Mouse (Mus musculus): ENCODE data around the gene Rps18.
A peak's percentile ranks its signal among the peaks of the same experiment; 100 is the strongest.

Gene Rps18

GRCm38 (mm10) chr17:33920282-33921097 is 35.3 kb downstream of the Rps18 start:
- no peak for DNase-seq (ENCODE audit: low spot score)

- no peak for DNase-seq (ENCODE audit: low spot score)
These were observed 36.2 kb downstream of the Rps18 start for GRCm38 (mm10) chr17:33919351-33920281.

GRCm38 (mm10) chr17:33918293-33919203 is 37.3 kb downstream of the Rps18 start:
- no peak for DNase-seq (ENCODE audit: low spot score)

GRCm38 (mm10) chr17:33917656-33918292 is 38.0 kb downstream of the Rps18 start:
- no peak for DNase-seq (ENCODE audit: low spot score)

GRCm38 (mm10) chr17:33916847-33917655 is 38.8 kb downstream of the Rps18 start:
- DNase-seq (ENCODE audit: low spot score), result no peak

DNA sequence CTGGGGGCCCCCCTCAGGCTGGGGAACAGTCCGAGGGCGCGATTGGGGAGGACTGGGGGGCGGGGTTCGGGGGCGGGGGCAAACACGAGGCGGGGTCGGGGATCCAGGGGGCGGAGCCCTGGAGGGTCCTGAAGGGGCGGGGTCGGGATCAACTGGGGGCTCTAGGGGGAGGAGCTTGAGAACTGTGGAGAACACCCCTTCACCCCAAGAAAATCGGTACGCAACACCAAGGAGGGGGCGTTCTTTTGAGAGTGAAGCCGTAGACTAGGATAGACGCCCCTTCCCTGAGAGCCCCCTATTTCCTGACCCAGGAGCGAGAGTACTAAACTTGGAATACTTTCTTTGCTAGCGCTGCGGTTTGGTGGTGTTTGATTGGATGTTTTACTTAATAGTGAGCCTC is 39.5 kb downstream of the Rps18 start:
- no peak for DNase-seq (ENCODE audit: low spot score)

DNA sequence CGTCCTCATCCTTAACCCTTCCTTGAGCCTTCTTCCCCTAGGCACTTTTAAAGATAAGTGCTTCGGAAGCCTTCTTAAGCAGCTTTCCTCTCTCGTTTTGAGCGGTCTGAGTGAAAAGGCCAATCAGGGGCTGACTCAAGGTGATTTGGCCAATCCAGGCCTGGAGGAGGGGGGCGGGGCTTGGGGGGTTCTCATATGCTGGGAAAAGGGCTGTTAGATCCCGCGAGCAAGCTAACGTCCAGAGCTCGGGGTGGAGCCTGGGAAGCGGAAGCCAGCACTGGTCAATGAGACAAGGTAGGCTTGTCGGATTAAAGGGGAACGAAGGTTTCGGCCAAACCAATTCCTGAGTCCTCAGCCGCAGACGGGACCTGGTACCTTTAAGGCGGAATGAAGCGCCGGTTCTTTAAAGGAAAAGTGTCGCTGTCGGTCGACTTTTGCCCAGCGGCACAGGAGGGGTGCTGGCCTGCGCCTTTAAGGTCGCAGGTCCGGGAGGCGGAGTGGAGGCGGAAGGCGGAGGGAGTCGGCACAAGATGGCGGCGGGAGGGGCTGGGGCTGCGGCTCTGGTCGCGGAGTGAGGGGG is 40.0 kb downstream of the Rps18 start, which contains the start of the genes Tapbp and Zbtb22:
TSS of gene Tapbp (plus strand) at position 229 of the 580 bp plus-strand sequence.
TSS of gene Zbtb22 (plus strand) at position 234 of the 580 bp plus-strand sequence.
- peak; percentile 81 for DNase-seq (ENCODE audit: low spot score)

GRCm38 (mm10) chr17:33914969-33915391 is 40.8 kb downstream of the Rps18 start:
- no peak for DNase-seq (ENCODE audit: low spot score)

- no peak for DNase-seq (ENCODE audit: low spot score)
These were observed 41.9 kb downstream of the Rps18 start for GRCm38 (mm10) chr17:33913905-33914304.

DNA sequence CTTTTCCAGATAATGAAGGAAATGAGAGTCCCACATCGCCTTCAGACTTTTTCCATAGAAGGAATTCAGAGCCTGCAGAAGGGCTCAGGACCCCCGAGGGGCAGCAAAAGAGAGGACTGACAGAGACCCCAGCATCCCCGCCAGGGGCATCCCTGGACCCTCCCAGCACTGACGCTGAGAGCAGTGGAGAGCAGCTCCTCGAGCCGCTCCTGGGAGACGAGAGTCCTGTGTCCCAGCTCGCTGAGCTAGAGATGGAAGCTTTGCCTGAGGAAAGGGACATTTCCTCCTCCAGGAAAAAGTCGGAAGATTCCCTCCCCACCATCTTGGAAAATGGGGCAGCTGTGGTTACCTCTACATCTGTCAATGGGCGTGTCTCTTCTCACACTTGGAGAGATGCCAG is 42.5 kb downstream of the Rps18 start:
- no peak for DNase-seq (ENCODE audit: low spot score)

- no peak for DNase-seq (ENCODE audit: low spot score)
These were observed 43.9 kb downstream of the Rps18 start for GRCm38 (mm10) chr17:33911813-33912414.

DNA sequence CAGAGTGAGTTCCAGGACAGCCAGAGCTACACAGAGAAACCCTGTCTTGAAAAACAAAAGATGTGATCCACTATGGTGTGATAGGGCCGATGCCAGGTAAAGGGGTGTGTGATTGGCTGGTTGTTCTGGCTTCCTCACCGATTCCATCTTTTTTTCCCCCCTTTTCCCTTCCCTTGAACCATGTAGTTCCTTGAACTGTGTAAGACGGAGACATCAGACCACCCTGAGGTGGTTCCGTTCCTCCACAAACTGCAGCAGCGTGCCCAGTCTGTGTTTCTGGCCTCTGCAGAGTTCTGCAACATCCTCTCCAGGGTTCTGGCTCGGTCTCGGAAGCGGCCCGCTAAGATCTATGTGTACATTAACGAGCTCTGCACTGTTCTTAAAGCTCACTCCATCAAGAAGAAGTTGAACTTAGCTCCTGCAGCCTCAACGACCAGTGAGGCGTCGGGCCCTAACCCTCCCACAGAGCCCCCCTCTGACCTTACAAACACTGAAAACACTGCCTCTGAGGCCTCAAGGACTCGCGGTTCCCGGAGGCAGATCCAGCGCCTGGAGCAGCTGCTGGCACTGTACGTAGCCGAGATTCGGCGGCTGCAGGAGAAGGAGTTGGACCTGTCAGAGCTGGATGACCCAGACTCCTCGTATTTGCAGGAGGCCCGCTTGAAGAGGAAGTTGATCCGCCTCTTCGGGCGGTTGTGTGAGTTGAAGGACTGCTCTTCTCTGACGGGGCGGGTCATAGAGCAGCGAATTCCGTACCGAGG is 44.6 kb downstream of the Rps18 start:
- no peak for DNase-seq (ENCODE audit: low spot score)

DNA sequence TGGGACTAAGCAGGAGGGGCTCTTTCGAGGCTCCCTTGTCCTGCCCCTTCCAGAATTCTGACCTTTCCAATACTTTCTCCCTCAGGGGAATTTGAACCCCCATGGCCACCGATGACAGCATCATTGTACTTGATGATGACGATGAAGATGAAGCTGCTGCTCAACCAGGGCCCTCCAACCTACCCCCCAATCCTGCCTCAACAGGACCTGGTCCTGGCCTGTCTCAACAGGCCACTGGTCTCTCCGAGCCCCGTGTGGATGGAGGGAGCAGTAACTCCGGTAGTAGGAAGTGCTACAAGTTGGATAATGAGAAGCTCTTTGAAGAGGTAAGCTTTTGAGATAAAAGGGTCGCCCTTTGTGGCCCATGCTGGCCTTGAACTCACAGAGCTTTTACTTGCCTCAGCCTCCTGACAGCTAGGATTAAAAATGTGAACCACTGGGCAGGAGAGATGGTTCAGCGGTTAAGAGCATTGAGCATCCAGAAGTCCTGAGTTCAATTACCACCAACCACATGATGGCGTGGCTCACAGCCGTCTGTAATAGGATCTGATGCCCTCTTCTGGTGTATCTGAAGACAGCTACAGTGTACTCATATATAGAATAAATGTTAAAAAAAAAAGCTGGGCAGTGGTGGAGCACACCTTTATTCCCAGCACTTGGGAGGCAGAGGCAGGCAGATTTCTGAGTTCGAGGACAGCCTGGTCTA is 45.3 kb downstream of the Rps18 start:
- no peak for DNase-seq (ENCODE audit: low spot score)

DNA sequence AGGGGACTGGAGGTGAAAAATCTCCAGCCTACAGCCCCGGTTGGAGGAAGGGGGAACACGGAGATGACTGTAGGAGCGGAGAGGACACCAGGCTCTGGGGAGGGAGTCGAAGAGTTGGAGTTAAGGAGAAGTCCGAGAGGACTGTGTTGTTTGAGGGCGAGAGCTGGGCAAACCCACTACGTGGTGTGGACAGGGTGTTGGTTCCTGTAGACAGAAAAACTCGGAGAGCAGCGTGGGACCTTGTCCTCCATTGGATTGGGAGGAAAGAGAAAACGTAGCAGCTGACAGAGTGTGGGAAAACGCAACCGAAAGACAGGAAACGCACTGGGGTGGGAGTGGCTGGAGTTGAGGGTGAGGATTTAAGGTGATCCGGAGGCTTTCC is 45.9 kb downstream of the Rps18 start:
- DNase-seq (ENCODE audit: low spot score), result no peak

DNA sequence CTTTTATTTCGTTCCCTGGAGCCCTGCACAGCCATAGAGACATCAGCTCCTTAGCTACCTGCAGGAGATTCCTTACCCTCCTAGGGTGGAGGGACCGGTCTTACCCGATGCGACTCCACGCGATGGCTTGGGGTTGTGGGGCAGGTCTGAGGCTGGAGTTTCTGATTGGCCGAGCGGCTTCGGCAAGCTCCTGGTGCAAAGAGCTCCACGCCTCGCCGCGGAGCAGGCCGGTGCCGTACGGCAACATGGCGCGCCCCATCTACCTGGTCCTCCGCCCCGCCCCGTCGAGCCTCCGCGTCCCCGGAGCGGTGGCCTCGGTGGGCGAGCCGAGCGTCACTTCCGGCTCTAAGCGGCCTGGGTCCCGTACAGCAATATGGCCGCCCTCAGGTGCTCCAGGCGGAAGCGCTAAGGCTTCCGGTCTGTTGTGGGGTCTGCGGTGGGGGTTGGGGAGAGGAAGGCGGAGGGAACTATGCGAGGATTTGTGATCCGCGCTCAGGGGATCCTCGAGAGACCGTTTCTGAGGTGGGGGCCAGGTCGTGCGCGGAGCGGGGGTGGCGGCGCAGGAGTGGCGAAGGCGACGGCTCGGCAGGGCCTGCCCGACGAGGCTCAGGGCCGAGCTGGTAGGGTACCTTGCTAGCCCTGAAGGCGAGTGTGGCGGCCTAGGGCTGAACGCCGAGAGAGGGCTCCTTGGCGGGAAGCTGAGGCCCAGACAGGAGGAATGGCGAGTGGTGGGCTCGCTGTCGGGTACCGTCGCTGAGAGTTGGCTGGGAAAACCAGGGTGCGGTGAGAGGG is 46.5 kb downstream of the Rps18 start, which contains the start of gene Daxx:
TSS of gene Daxx (plus strand) at position 338 of the 792 bp plus-strand sequence.
- peak; percentile 96 for DNase-seq (ENCODE audit: low spot score)

GRCm38 (mm10) chr17:33908331-33909076 is 47.3 kb downstream of the Rps18 start:
- DNase-seq (ENCODE audit: low spot score), result no peak
